23 mouse cellular contexts compared by ENCODE assay signal in the genomic region with DNA sequence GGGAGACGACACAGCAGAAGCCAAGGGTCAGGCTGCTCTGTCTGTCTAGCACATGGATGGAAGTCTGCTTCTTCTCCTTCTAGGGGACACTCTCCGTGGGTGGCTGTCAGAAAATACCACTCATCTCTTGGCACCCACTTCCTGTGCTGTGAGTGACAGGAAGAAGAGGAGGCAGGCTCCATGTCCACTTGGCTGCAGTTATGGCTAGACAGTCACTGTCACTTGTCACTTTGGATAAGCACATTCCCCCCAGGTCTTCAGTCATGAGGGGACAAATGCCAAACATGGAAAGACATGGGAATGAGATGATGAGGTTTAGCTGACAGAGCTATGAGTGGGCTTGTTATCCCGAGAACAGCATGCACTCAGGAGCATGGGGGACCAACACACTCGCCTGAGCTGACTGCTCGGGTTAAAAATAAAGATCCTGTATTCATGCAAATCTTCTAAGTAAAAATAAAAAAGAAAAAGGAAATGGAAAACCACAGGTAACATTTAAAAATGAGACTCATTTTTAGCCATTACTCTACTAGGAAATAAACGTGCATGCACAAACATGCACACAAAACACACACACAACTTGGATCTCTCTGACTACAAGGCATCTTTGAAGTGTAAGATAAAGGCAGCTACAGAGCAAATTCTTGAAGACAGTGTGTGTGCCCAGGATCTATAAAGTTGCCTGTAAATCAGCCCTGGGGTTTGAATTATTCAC. TPM values are rescaled to one million over a fixed set of nuclear protein-coding genes. Genes with fewer than 3 reads are reported as not detected.
DNase-seq lines count a peak whose midpoint lies in the region; ATAC-seq lines count a peak whose summit lies in the region.
"Had no signal": no experiment of that assay in that cellular context is flagged by ENCODE, and none has a peak within 500 bp of the region (broad histone marks: within the 10 kb centered on the region; RNA-seq: fewer than 3 reads in every experiment).

No protein-coding gene starts in this region.

- no peak overlapping the region for H3K4me3 ChIP-seq in heart, embryonic 13.5 days
- H3K4me3 ChIP-seq: embryonic facial prominence, embryonic 10.5 days; heart, adult 2 months; hindbrain, embryonic 12.5 days; intestine, embryonic 15.5 days; left cerebral cortex, adult 2 months; limb, embryonic 10.5 days; liver, embryonic 12.5 days; neural tube, embryonic 15.5 days had no signal

- intact Hi-C loops in heart, postnatal 10 days (cut with DNase I): no loop called here

- 48% methylated on average over 6 of the region's 6 CpGs for WGBS in heart, embryonic 13.5 days

- H3K9me3 ChIP-seq in heart, embryonic 13.5 days: no peaks in the 10 kb centered on the region
- H3K9me3 ChIP-seq: embryonic facial prominence, embryonic 10.5 days; hindbrain, embryonic 12.5 days; intestine, embryonic 15.5 days; limb, embryonic 10.5 days; liver, embryonic 12.5 days; neural tube, embryonic 15.5 days had no signal

- 0 out of 2 replicates have a peak overlapping the region, but pooled peaks have one; percentile 17 for H3K27ac ChIP-seq in heart, embryonic 13.5 days (replicated peaks)
- H3K27ac ChIP-seq: embryonic facial prominence, embryonic 10.5 days; heart, adult 2 months; hindbrain, embryonic 12.5 days; intestine, embryonic 15.5 days; kidney, postnatal 0 days; left cerebral cortex, adult 2 months; limb, embryonic 10.5 days; liver, embryonic 12.5 days; neural tube, embryonic 15.5 days; stomach, postnatal 0 days had no signal

- H3K27me3 ChIP-seq in heart, embryonic 13.5 days (replicated peaks): no peaks in the 10 kb centered on the region
- H3K27me3 ChIP-seq in splenic B cell, adult 2 months (ENCODE audit: control insufficient read depth, insufficient read depth, low read length, poor library complexity, severe bottlenecking): no peaks in the 10 kb centered on the region
- H3K27me3 ChIP-seq: hindbrain, embryonic 12.5 days; intestine, embryonic 15.5 days; liver, embryonic 12.5 days; neural tube, embryonic 15.5 days had no signal

- peaks cover 67% of the 10 kb centered on the region for H3K36me3 ChIP-seq in heart, embryonic 13.5 days
- peaks cover 1% of the 10 kb centered on the region; the same call in 1 of the 2 replicates for H3K36me3 ChIP-seq in splenic B cell, adult 2 months (ENCODE audit: control insufficient read depth, insufficient read depth, low read length, poor library complexity, severe bottlenecking)

- DNase-seq in heart, postnatal 10 days: no peak
- DNase-seq in spleen, postnatal 36 days (ENCODE audit: low spot score in 2 of 2): peak; percentile 68 to 69
- no peak for DNase-seq in spleen, adult 18-20 months
- DNase-seq in splenic B cell, adult 2 months (ENCODE audit: low read depth, low spot score): peak; percentile 59
- no peak for DNase-seq in embryo, embryonic 10 days (ENCODE audit: low spot score)
- no peak for DNase-seq in frontal cortex, postnatal 14 days (ENCODE audit: low spot score in 2 of 2)
- DNase-seq: cerebellum, postnatal 25 days; heart, adult 2 months; retina, postnatal 1 day; thymus, postnatal 4 days had no signal

- H3K4me1 ChIP-seq in heart, embryonic 13.5 days: peaks cover 3% of the 10 kb centered on the region
- H3K4me1 ChIP-seq: intestine, embryonic 15.5 days had no signal

- 0 out of 2 replicates have a peak overlapping the region, but pooled peaks have one; percentile 45 for H3K9ac ChIP-seq in heart, embryonic 13.5 days
- H3K9ac ChIP-seq: hindbrain, embryonic 12.5 days; intestine, embryonic 15.5 days; liver, embryonic 12.5 days; neural tube, embryonic 15.5 days had no signal

- ATAC-seq in heart, embryonic 13.5 days (ENCODE audit: extremely low read depth, insufficient number of reproducible peaks, low FRiP score, low TSS enrichment): no peak
- 0 out of 2 replicates have a peak, but pooled peaks have one; percentile 15 for ATAC-seq in common myeloid progenitor, adult 5-6 weeks (replicated peaks; ENCODE audit: low read depth, poor library complexity, severe bottlenecking)
- ATAC-seq: intestine, embryonic 15.5 days; liver, embryonic 12.5 days; lung, postnatal 0 days had no signal

- no peak overlapping the region for H3K4me2 ChIP-seq in heart, embryonic 13.5 days
- H3K4me2 ChIP-seq: hindbrain, embryonic 12.5 days; intestine, embryonic 15.5 days; liver, embryonic 12.5 days; midbrain, embryonic 11.5 days; neural tube, embryonic 15.5 days had no signal

RNA-seq across cellular contexts. Expression of a gene that starts 6.1 kb away (rescaled TPM):
- polyA plus RNA-seq in heart, embryonic 13.5 days (2015; fragmentation: Nextera tagmentation; extraction: Ambion mirVana): 2.5 and 2.8 TPM in 2 replicates
- total RNA-seq in heart, postnatal 10 days (2021): 1 to 10 TPM; 5.4 to 5.5 TPM
- 2.4 and 8.8 TPM in 2 replicates for total RNA-seq in common myeloid progenitor, adult 5-6 weeks (2017)

RNA-seq across cellular contexts. Expression of a gene that starts 26.0 kb away (rescaled TPM):
- polyA plus RNA-seq in heart, embryonic 13.5 days (2015; fragmentation: Nextera tagmentation; extraction: Ambion mirVana): 9.1 and 9.7 TPM in 2 replicates
- 10 to 100 TPM; 63.4 to 83.1 TPM for total RNA-seq in heart, postnatal 10 days (2021)
- total RNA-seq in common myeloid progenitor, adult 5-6 weeks (2017): 13.9 and 15.1 TPM in 2 replicates

RNA-seq across cellular contexts. Expression of a gene that starts 51.6 kb away (rescaled TPM):
- polyA plus RNA-seq in heart, embryonic 13.5 days (2015; fragmentation: Nextera tagmentation; extraction: Ambion mirVana): 1.9 and 2.7 TPM in 2 replicates
- total RNA-seq in heart, postnatal 10 days (2021): 1 to 10 TPM; 2.2 to 2.3 TPM
- 9.2 and 9.3 TPM in 2 replicates for total RNA-seq in common myeloid progenitor, adult 5-6 weeks (2017)

Comparison
In these comparisons a context has a peak if more than half of its experiments do, and no peak if none do; other contexts are left out.
1. DNase-seq: peak in spleen, postnatal 36 days (2 of 2) and splenic B cell, adult 2 months (single experiment); none in heart, postnatal 10 days (0 of 2), spleen, adult 18-20 months (0 of 2), embryo, embryonic 10 days (single experiment) and frontal cortex, postnatal 14 days (0 of 2).